Mouse (Mus musculus) midbrain, embryonic 14.5 days (tissue): ENCODE results near the gene Pold3. TPM values are rescaled to one million over a fixed set of nuclear protein-coding genes. Genes with fewer than 3 reads are reported as not detected.
A peak's percentile ranks its signal among the peaks of the same experiment; 100 is the strongest.
"Not testable (repeated sequence)": the region's sequence is repeated elsewhere in the genome, so short reads cannot be mapped to it uniquely, and the experiment has no call there.

Experiments
- ATAC-seq: fragments of 200-750 bp; cut with Nextera tagmentation; 2 replicates; pipeline ENCODE4 v1.8.0; 2017; ENCODE audit warnings: moderate number of reproducible peaks, moderate library complexity; ENCODE audit not compliant: low FRiP score, low TSS enrichment
- DNase-seq: peaks from one replicate; pipeline ENCODE4 v3.0.0-alpha.2; 2015
- H3K27ac ChIP-seq: fragments of 300-500 bp; sonication (generic); replicated peaks from 2 replicates; pipeline ENCODE4 v1.5.1; 2014; ENCODE audit warnings: mild to moderate bottlenecking, low read depth, low read length, moderate library complexity
- H3K27me3 ChIP-seq: fragments of 300-500 bp; sonication (generic); 2 replicates; pipeline ENCODE4 v1.6.1; 2014; ENCODE audit warnings: low read length, control low read depth, mixed read lengths; ENCODE audit not compliant: control insufficient read depth, insufficient read depth
- H3K36me3 ChIP-seq: fragments of 300-500 bp; sonication (generic); 2 replicates; pipeline ENCODE4 v1.6.1; 2014; ENCODE audit warnings: low read length, control low read depth; ENCODE audit not compliant: control insufficient read depth, insufficient read depth
- H3K4me1 ChIP-seq: fragments of 300-500 bp; sonication (generic); 2 replicates; pipeline ENCODE4 v1.6.1; 2014; ENCODE audit warnings: mild to moderate bottlenecking, antibody characterized with exemption, low read length, control low read depth; ENCODE audit not compliant: control insufficient read depth, insufficient read depth
- H3K4me2 ChIP-seq: fragments of 300-500 bp; sonication (generic); 2 replicates; pipeline ENCODE4 v1.6.1; 2014; ENCODE audit warnings: mild to moderate bottlenecking, low read length, moderate library complexity
- H3K4me3 ChIP-seq: fragments of 300-500 bp; sonication (generic); replicated peaks from 2 replicates; pipeline ENCODE4 v1.5.1; 2014; ENCODE audit warnings: low read depth, low read length
- H3K9ac ChIP-seq: fragments of 300-500 bp; sonication (generic); replicated peaks from 2 replicates; pipeline ENCODE4 v1.6.1; 2014; ENCODE audit warnings: mild to moderate bottlenecking, low read length, moderate library complexity
- H3K9me3 ChIP-seq: fragments of 300-500 bp; sonication (generic); 2 replicates; pipeline ENCODE4 v1.6.1; 2016; ENCODE audit warnings: low read length, control low read depth, mixed read lengths; ENCODE audit not compliant: control insufficient read depth
- WGBS: fragments of 180-500 bp; shearing (Covaris S2); extraction: QIAGEN DNeasy Blood & Tissue Kit; methylation state at CpG from one replicate; pipeline ENCODE4 v1.1.7; 2014; 5-methylcytosine and 5-hydroxymethylcytosine counted together
- polyA plus RNA-seq: library from polyadenylated mRNA; unstranded; fragments of >200 nt; fragmentation: Nextera tagmentation; extraction: Ambion mirVana; gene quantifications from 2 replicates; pipeline ENCODE4 v1.2.1, GENCODE M21; 2014

The Pold3 gene
- polyA plus RNA-seq, 1 experiment from 2014 or later, result 47.5 TPM

- Histone ChIP-seq H3K27ac (no peak overlapping the region), H3K9me3 (no peaks in the 10 kb centered on the region), H3K9ac (no peak overlapping the region), H3K36me3 (peaks cover 78% of the 10 kb centered on the region), H3K4me2 (no peak overlapping the region), H3K4me3 (no peak overlapping the region), H3K4me1 (no peaks in the 10 kb centered on the region), H3K27me3 (no peaks in the 10 kb centered on the region)
- DNase-seq, result no peak
- ATAC-seq, result no peak
- WGBS, result 82% methylated on average over 5 of the region's 5 CpGs
Measured at GRCm38 (mm10) chr7:100086891-100087290, 34.5 kb downstream of the Pold3 start.

- Histone ChIP-seq H3K9me3 (no peaks in the 10 kb centered on the region), H3K4me2 (no peak overlapping the region), H3K36me3 (peaks cover 75% of the 10 kb centered on the region), H3K9ac (no peak overlapping the region), H3K27me3 (no peaks in the 10 kb centered on the region), H3K4me3 (no peak overlapping the region), H3K27ac (no peak overlapping the region), H3K4me1 (no peaks in the 10 kb centered on the region)
- ATAC-seq (no peak), DNase-seq (peak; percentile 19)
- WGBS, result 32% methylated on average over 8 of the region's 8 CpGs
Measured at GRCm38 (mm10) chr7:100086159-100086755, 35.1 kb downstream of the Pold3 start.

GRCm38 (mm10) chr7:100083812-100084211, 37.6 kb downstream of the Pold3 start:
- Histone ChIP-seq H3K4me1 (no peaks in the 10 kb centered on the region), H3K27me3 (no peaks in the 10 kb centered on the region), H3K36me3 (peaks cover 59% of the 10 kb centered on the region), H3K27ac (no peak overlapping the region), H3K9ac (no peak overlapping the region), H3K4me3 (no peak overlapping the region), H3K9me3 (no peaks in the 10 kb centered on the region), H3K4me2 (no peak overlapping the region)
- WGBS, result 87% methylated on average over 6 of the region's 6 CpGs
- DNase-seq (no peak), ATAC-seq (no peak)

- H3K4me2 ChIP-seq, result no peak overlapping the region
- no peak overlapping the region for H3K9ac ChIP-seq
- ATAC-seq, result no peak
- H3K27ac ChIP-seq, result no peak overlapping the region
- no peaks in the 10 kb centered on the region for H3K9me3 ChIP-seq
- no peak for DNase-seq
- no peaks in the 10 kb centered on the region for H3K4me1 ChIP-seq
- H3K4me3 ChIP-seq, result no peak overlapping the region
- WGBS, result 96% methylated on average over 6 of the region's 6 CpGs
- H3K27me3 ChIP-seq, result no peaks in the 10 kb centered on the region
- peaks cover 56% of the 10 kb centered on the region for H3K36me3 ChIP-seq
Measured at GRCm38 (mm10) chr7:100082836-100083235, 38.5 kb downstream of the Pold3 start.

GRCm38 (mm10) chr7:100080087-100080781, 41.1 kb downstream of the Pold3 start:
- Histone ChIP-seq H3K9me3 (no peaks in the 10 kb centered on the region), H3K27me3 (no peaks in the 10 kb centered on the region), H3K4me3 (no peak overlapping the region), H3K36me3 (peaks cover 42% of the 10 kb centered on the region), H3K27ac (no peak overlapping the region), H3K9ac (no peak overlapping the region), H3K4me2 (no peak overlapping the region), H3K4me1 (no peaks in the 10 kb centered on the region)
- DNase-seq (peak; percentile 35), ATAC-seq (no peak)
- WGBS, result 60% methylated on average over 12 of the region's 12 CpGs

- Histone ChIP-seq H3K36me3 (peaks cover 13% of the 10 kb centered on the region), H3K9me3 (no peaks in the 10 kb centered on the region), H3K27me3 (no peaks in the 10 kb centered on the region), H3K4me3 (no peak overlapping the region), H3K27ac (no peak overlapping the region), H3K4me2 (no peak overlapping the region), H3K9ac (no peak overlapping the region), H3K4me1 (no peaks in the 10 kb centered on the region)
- no peak for DNase-seq
- ATAC-seq, result no peak
- WGBS, result 83% methylated on average over 4 of the region's 4 CpGs
Measured at GRCm38 (mm10) chr7:100077071-100077470, 44.3 kb downstream of the Pold3 start.

GRCm38 (mm10) chr7:100076296-100076695, 45.1 kb downstream of the Pold3 start:
- 83% methylated on average over 5 of the region's 5 CpGs for WGBS
- no peak overlapping the region for H3K4me3 ChIP-seq
- ATAC-seq, result no peak

GRCm38 (mm10) chr7:100073959-100074358, 47.4 kb downstream of the Pold3 start:
- no peak overlapping the region for H3K9ac ChIP-seq
- H3K27ac ChIP-seq, result no peak overlapping the region
- no peaks in the 10 kb centered on the region for H3K4me1 ChIP-seq
- H3K4me3 ChIP-seq, result no peak overlapping the region
- 90% methylated on average over 2 of the region's 2 CpGs for WGBS
- no peak for ATAC-seq
- no peak for DNase-seq
- no peak overlapping the region for H3K4me2 ChIP-seq
- H3K9me3 ChIP-seq, result no peaks in the 10 kb centered on the region
- no peaks in the 10 kb centered on the region for H3K27me3 ChIP-seq
- H3K36me3 ChIP-seq, result peaks cover 9% of the 10 kb centered on the region

More at GRCm38 (mm10) chr7:100076296-100076695, 45.1 kb downstream of the Pold3 start:
- Histone ChIP-seq H3K4me2 (no peak overlapping the region), H3K27me3 (no peaks in the 10 kb centered on the region), H3K9ac (no peak overlapping the region), H3K9me3 (no peaks in the 10 kb centered on the region), H3K36me3 (peaks cover 12% of the 10 kb centered on the region), H3K27ac (no peak overlapping the region), H3K4me1 (no peaks in the 10 kb centered on the region)
- DNase-seq, result no peak

GRCm38 (mm10) chr7:100052991-100053390, 68.4 kb downstream of the Pold3 start:
- not testable (repeated sequence) for ATAC-seq, H3K4me3 ChIP-seq, H3K36me3 ChIP-seq

More at GRCm38 (mm10) chr7:100052991-100053390, 68.4 kb downstream of the Pold3 start:
- WGBS, result 89% methylated on average over 2 of the region's 2 CpGs
- not testable (repeated sequence) for H3K9ac ChIP-seq, H3K27me3 ChIP-seq, H3K4me2 ChIP-seq, H3K27ac ChIP-seq, H3K4me1 ChIP-seq, DNase-seq, H3K9me3 ChIP-seq
